Mouse (Mus musculus) ES-E14 (cell line): ENCODE data around the gene Cab39.

Experiments used
- CHD2 ChIP-seq: IDR thresholded peaks from 2 replicates; pipeline ENCODE4 v1.6.1; 2014; ENCODE audit warnings: mild to moderate bottlenecking, low read depth, low read length, inconsistent platforms
- HCFC1 ChIP-seq: IDR thresholded peaks from 2 replicates; pipeline ENCODE4 v1.6.1; 2012; ENCODE audit warnings: low read length, inconsistent platforms, borderline replicate concordance; ENCODE audit not compliant: insufficient read depth
- ZC3H11A ChIP-seq: IDR thresholded peaks from 2 replicates; pipeline ENCODE4 v1.6.1; 2012; ENCODE audit warnings: low read depth, mild to moderate bottlenecking, inconsistent platforms, low read length, borderline replicate concordance
- ZNF384 ChIP-seq: IDR thresholded peaks from 2 replicates; pipeline ENCODE4 v1.6.1; 2012; ENCODE audit warnings: low read depth, low read length, inconsistent platforms

GRCm38 (mm10) chr1:85900521-85901333 is 107.5 kb downstream of the Cab39 start:
- TF ChIP-seq CHD2 (no peak), HCFC1 (no peak), ZC3H11A (no peak), ZNF384 (no peak)
